Mouse (Mus musculus) kidney, adult 18-20 months (tissue): ENCODE measurements around the gene Abl1.

Source experiments
- DNase-seq: peaks from one replicate; pipeline ENCODE4 v3.0.0; 2021

Abl1 gene

DNA sequence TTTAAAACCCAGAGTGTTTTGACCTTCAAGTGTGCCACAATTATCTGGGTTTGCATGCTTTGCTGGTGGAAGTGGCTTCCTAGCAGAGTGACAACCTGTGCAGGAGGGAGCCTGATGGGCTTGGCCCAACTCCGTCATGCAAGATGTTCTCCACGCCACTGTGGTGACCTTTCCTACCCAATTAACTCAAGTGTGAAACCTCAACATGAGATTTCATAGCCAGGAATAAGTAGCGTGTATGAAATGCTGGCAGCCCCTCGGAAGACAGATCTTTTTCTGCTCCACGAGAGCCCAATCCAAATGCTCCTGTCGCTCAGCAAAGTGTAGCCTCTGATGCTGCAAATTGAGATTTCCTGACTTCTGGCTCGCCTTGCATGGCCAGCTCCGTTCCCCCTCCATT is 103.1 kb downstream of the Abl1 start:
- DNase-seq, result no peak

GRCm38 (mm10) chr2:31792611-31793010 is 104.4 kb downstream of the Abl1 start:
- no peak for DNase-seq

DNA sequence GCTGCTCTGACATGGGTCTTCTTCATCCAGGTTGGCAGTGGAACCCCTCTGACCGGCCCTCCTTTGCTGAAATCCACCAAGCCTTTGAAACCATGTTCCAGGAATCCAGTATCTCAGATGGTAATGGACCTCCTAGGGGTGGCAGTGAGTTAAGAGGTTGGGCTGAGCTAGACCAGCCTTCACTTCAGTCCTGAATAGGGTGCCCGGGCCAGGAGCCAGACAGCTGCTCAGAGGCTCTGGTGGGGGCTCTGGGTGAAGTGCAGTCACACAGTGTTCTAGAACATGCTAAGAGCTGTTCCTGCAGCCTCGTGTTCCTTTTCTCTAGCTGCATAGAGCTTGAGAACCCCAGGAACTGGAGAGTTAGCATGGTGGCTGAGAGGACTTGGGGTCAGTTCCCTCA is 108.8 kb downstream of the Abl1 start:
- no peak for DNase-seq

- no peak for DNase-seq
Measured at GRCm38 (mm10) chr2:31801416-31801815, 113.2 kb downstream of the Abl1 start.

GRCm38 (mm10) chr2:31802811-31803210 is 114.6 kb downstream of the Abl1 start:
- no peak for DNase-seq

GRCm38 (mm10) chr2:31803480-31803879 is 115.3 kb downstream of the Abl1 start:
- peak; percentile 42 for DNase-seq

- DNase-seq, result no peak
Measured at GRCm38 (mm10) chr2:31806639-31807382, 118.6 kb downstream of the Abl1 start.

DNA sequence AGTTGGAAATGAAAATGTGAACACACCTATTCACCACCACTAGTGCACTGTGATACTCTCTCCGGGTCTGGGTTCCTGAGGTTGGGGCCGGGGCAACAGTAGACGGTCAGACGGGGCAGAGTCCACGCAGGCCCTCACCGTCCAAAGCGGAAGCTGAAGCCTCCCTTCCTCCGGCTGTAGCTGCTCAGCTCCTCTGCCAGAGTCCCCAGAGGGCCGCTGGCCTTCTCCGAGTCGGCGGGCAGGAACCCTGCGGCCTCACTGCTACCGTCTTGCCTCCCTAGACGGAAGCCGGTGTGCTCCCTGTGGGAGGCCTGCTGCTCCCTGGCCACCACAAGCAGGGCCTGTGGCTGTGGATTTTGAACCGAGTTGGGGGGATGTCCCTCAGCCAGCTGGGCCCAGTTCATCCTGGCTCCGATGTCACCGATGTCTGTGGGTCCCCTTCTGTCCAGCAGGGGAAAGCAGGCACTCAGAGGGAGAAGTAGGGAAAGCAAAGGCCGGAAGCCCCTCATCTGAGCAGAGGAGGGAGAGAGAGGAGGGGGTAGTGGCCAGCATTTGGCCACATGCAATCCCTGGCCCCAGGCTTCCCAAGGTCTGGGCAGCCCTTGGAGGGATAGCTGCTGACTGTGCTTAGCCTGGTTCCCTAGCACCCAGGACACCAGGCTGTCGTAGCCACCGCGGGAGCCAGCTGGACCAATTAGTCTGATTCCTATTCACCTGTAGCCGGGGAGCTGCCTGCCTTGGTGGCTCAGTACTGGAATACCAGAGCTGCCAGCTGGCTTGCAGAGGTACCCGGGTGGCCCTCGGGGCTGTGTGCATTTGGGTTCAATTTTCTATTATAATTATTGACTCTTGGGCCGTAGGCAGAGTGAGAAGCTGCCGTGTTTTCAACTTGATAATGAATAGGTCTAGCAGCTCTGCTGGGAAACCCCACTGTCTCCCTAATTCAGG is 120.5 kb downstream of the Abl1 start:
- no peak for DNase-seq

DNA sequence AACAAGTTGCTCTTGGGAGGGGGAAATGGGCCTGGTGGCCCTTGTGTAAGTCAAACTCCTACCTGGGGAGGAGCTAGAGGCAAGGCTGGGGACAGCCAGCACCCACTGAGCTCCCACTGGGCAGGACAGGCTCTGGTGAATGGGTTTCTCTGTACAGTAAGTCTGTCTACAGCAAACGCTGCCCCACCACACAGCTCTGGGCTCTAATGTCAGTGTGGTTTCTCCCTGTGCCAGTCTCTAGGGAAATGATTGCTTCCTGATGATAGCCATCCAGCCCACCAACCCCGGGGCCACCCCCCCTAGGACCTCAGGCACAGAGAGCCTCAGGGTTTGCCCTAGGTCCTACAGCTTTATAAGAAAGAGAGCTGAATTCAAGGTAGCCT is 121.2 kb downstream of the Abl1 start:
- DNase-seq, result no peak

- DNase-seq, result no peak
Measured at GRCm38 (mm10) chr2:31810444-31810843, 122.3 kb downstream of the Abl1 start, which contains the start of gene Qrfp. Gene Qrfp, minus strand, starts transcription at chr2:31810580.

DNA sequence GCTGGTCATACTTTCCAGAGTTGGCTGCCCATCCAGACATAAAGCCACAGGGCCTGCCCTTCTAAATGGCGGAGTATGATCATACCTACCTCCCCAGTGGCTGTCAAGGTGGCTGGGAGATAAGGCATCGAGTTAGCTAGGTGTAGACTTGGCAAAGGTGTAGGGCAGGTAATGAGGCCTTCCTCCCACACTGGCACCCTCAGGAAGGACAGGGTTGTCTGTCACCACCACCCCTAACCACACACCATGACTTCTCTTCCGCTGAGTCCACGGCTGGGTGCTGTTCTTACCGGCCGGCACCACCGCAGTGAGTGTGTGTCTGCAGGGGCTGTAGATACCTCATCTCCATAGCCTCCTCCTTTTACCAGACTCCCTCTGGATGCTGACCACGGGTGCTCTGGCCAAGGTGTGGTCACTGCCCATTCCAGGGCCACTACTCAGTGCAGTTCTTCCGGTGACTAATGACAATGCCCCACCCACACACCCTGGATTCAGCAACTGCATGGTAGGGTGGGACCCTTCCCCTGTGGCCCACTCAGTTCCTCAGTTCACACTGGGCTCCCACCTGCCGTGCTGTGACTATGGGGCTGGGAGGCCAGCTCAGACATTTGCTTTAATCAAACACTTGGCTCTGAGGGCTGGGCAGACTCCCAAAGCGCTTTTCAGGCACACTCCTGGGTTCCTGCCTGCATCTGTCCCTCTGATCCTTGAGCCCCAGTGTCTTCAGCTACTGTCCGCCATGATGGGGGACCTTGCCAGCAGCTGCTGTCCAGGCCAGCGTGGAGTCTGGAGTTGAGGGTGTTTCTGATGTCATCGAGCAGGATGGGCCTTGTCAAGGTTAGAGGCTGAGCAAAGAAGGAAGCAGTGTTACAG is 123.1 kb downstream of the Abl1 start:
- no peak for DNase-seq

DNA sequence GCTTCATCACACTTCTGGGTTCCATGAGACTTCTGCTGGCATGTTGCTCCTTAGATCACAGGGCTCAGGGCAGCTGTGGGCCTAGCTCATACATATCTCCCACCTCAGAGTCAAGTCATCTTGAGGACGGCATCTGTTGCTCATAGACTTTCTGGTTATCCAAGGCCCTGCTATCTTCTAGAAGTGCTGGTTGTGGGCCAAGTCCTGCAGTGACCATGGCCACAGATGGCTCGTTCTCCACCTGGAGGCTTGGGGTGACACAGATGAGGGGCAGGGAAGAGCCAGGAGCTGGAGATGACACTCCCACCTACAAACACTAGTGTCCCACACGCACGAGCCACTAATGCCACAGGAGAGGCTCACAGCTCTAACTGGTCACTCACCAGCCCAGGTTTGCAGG is 125.5 kb downstream of the Abl1 start:
- no peak for DNase-seq

GRCm38 (mm10) chr2:31814699-31815098 is 126.5 kb downstream of the Abl1 start:
- no peak for DNase-seq

DNA sequence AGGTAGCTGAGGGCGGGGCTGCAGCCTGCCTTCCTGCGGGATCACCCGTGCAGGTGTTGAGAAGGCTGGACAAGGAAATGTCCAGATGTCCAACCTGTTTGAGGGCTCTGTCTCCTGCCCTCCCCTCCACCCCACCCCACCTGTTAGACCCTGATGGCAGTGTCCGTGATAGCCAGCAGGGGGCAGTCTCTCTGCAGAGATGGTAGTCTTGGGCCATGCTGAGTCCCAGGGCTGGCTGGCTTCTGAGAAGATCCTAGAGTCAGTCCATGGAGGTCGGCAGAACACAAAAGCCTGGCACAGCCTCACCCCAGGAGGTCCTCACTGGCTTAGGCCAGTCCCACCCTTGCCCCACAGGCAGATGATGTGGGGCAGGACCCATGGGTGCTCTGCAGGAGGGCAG is 127.2 kb downstream of the Abl1 start:
- DNase-seq, result peak; percentile 76

- DNase-seq, result no peak
Measured at GRCm38 (mm10) chr2:31822524-31823371, 134.6 kb downstream of the Abl1 start.

- no peak for DNase-seq
Measured at GRCm38 (mm10) chr2:31823933-31824730, 136.0 kb downstream of the Abl1 start.

- DNase-seq, result no peak
Measured at GRCm38 (mm10) chr2:31825469-31825911, 137.3 kb downstream of the Abl1 start.

- DNase-seq, result peak; percentile 28
Measured at GRCm38 (mm10) chr2:31826094-31827085, 138.2 kb downstream of the Abl1 start.

DNA sequence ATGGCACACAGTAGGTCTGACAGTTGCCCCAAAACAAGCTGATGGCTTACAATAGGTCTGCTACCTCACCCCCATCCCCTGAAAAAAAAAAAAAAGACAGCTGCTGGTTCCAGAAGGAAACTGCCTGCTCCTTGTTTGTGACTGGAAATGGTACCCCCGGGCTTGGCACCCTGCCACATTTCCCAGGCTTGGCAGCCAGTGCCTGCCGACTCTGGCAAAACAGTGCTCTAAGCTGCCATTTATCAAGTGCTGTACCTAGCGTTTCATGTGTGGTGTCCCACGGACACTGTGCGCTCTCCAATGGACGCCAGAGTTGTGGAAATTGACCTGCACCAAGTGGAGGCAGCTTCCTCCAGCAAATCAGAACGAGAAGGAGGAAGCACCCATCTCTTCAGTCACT is 139.7 kb downstream of the Abl1 start:
- peak; percentile 67 for DNase-seq
